Mouse (Mus musculus) right cerebral cortex, postnatal 14 days (tissue): ENCODE results near the gene Hspd1.
"Not testable (repeated sequence)": the region's sequence is repeated elsewhere in the genome, so short reads cannot be mapped to it uniquely, and the experiment has no call there.

ENCODE experiments used
- DNase-seq: peaks from one replicate; pipeline ENCODE4 v3.0.0; 2022

Hspd1 gene

GRCm38 (mm10) chr1:55087932-55088610, at the start of gene Hspd1, which contains the start of gene Hspe1:
Gene Hspd1, minus strand, starts transcription at chr1:55088243.
Gene Hspe1, plus strand, starts transcription at chr1:55088132.
- peak; percentile 98 for DNase-seq

GRCm38 (mm10) chr1:55135846-55136245, 47.8 kb upstream of the Hspd1 start:
- DNase-seq, result no peak

GRCm38 (mm10) chr1:55134301-55134700, 46.3 kb upstream of the Hspd1 start:
- DNase-seq, result no peak

- no peak for DNase-seq
Observed at GRCm38 (mm10) chr1:55133173-55133572, 45.1 kb upstream of the Hspd1 start.

- no peak for DNase-seq
Observed at GRCm38 (mm10) chr1:55132308-55132707, 44.3 kb upstream of the Hspd1 start.

DNA sequence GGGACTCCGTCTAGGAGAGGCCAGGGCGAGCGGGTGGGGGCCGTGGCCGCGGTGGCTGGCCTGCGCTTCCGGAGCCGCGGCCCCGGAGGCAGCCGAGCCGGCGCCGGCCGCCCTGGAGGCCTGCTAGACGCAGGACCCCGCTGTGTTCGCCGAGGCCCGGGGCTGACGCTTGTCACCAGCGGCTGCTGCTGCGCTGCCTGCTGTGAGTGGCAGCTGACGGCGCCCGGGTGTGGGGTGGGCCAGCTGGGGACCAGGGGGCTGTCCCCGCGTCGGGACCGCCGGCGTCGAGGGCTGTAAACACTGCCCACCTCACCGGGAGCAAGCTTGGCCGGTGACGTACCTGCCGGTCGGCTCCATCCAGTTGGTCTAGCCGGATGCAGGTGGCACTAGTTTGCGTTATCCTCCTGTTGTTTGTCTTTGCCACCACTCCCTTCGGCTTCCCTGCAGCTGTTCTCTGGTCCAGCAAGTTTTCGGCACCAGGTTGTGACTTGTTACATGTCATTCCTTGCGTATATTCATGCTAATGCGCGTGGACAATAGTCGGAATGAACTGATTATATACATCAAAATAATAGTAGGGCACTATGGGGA, 43.5 kb upstream of the Hspd1 start:
- DNase-seq, result peak; percentile 56

DNA sequence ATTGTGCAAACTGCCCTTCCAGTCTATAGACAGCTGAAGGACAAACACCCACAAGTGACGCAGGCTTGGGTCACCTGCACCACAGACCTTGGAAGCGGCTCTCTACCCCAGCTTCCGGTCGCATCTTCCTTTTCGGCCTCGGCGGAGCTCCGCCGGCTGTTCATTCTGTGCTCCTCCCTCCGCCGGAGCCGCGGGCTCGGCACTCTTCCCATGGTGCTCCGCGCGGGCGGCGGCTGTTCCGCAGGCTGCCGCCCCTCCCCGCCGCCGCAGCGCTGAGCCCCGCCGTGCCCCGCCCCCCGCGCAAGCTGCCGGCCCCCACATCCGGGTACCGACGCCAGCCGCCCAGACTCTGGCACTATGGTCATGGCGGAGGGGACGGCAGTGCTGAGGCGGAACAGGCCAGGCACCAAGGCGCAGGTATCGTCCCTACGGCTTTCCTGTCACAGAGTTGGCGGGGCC, 42.9 kb upstream of the Hspd1 start, which contains the start of gene Mob4:
TSS of gene Mob4 (plus strand) at position 289 of the 459 bp plus-strand sequence.
- peak; percentile 96 for DNase-seq

DNA sequence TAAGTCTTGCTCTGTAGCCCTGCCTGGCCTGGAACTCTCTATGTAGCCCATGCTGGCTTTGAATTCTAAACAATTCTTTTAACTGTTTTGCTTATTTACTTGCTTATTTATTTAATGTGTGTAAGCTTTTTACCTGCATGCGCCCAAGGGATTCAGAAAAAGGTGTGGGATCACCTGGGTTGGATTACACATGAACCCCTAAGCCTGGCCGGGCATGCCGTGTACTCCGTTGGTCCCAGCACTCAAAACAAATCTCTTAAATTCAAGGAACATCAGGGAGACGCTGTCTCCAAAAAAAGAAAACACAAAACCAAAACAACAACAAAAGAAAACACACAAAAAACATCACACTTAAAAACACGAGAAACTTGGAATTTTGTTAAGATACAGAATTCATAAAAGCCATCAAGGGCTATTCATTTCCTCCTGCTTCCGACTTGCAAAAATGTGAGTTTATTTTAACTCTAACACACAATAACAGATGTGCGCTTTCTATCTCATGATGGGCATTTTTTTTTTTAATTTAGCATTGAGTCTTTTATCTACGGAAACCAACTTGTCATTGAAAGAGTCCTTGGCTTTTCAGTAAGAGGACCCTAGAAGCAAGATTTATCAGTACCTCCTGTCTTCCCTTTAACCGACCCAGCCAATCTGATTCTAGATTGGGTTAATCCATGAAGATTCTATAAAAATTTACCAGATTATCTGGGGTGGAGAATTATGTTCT, 42.3 kb upstream of the Hspd1 start:
- DNase-seq, result no peak

DNA sequence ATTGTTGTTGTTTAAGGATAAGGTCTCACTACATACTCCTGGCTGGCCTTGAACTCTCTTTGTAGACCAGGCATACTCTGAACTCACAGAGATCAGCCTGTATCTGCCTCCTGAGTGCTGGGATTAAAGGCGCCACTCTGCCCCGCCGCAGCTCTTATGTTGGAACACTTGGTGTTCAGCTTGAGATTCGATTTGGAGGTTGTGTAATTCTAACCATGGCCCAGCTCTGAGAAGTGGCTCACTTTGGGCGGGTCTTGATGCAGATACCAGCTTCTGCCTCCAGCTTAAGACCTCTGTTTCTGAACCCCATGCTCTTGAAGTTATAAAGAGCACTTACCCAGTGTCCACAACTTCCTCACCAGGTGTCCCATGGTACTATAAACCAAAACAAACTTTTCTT, 41.7 kb upstream of the Hspd1 start:
- DNase-seq, result no peak

- not testable (repeated sequence) for DNase-seq
Observed at GRCm38 (mm10) chr1:55124136-55124535, 36.1 kb upstream of the Hspd1 start.

GRCm38 (mm10) chr1:55123561-55123960, 35.5 kb upstream of the Hspd1 start:
- DNase-seq, result no peak

- DNase-seq, result no peak
Observed at GRCm38 (mm10) chr1:55123046-55123445, 35.0 kb upstream of the Hspd1 start.

GRCm38 (mm10) chr1:55109066-55109766, 21.2 kb upstream of the Hspd1 start:
- DNase-seq, result no peak

DNA sequence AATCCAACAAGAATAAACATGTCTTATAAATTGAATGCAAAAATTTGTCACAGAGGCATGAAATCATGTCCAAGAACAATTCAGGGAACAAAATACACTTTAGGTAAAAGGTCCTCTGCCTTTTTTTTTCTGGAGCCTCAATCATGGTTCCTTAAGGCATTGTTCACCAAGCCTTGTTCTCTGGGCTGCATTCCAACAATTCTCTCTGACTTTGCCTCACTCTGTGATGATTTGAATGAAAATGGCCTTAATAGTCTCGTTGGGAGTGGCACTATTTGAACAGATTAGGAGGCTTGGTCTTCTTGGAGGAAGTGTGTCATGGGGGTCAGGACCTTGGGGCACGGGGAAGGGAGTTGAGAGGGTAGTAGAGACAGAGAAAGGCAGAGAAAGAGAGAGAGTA, 20.4 kb upstream of the Hspd1 start:
- DNase-seq, result no peak

- no peak for DNase-seq
Observed at GRCm38 (mm10) chr1:55107644-55108043, 19.6 kb upstream of the Hspd1 start.

GRCm38 (mm10) chr1:55106919-55107585, 19.0 kb upstream of the Hspd1 start:
- no peak for DNase-seq

GRCm38 (mm10) chr1:55092469-55092868, 4.4 kb upstream of the Hspd1 start:
- DNase-seq, result no peak

- no peak for DNase-seq
Observed at GRCm38 (mm10) chr1:55092056-55092455, 4.0 kb upstream of the Hspd1 start.

GRCm38 (mm10) chr1:55089498-55090064, 1.5 kb upstream of the Hspd1 start:
- no peak for DNase-seq

GRCm38 (mm10) chr1:55088611-55089497, 811 bp upstream of the Hspd1 start:
- no peak for DNase-seq

DNA sequence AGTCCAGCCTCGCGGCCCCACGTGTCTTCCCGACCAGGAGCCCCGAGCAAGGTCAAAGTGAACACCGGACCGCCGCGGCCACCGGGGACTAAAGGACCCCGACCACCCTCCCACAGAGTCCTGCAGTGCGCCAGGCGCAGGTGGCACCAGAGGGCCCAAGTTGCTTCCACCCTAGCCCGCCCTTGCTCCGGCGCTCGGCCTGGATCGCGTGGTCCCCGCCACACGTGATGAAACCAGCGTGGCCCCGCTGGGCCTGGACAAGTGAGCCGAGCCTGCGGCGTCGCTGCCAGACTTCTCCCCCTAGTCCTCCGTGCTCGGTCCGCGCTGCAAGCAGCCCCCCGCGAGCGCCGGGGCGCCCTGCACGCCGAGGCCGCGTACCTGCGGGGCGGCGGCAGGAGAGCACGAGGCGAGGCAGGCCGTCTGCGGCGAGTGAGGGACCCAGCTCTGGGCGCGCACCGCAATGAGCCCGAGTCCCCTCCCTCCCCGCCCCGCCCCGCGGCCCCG, 590 bp downstream of the Hspd1 start:
- peak; percentile 74 for DNase-seq
